Comparison of ENCODE assay signal across 9 mouse cellular contexts in genomic region chr10:128440407-128440806, GRCm38 (mm10). TPM values are rescaled to one million over a fixed set of nuclear protein-coding genes. Genes with fewer than 3 reads are reported as not detected.
A peak's percentile ranks its signal among the peaks of the same experiment; 100 is the strongest.
DNase-seq lines count a peak whose midpoint lies in the region; ATAC-seq and TF ChIP-seq lines count a peak whose summit lies in the region.
"Had no signal": no experiment of that assay in that cellular context is flagged by ENCODE, and none has a peak within 500 bp of the region (broad histone marks: within the 10 kb centered on the region; RNA-seq: fewer than 3 reads in every experiment).

No protein-coding gene starts in this region.

- no peak overlapping the region for H3K4me2 ChIP-seq in forebrain, postnatal 0 days (ENCODE audit: low read depth)
- no peak overlapping the region for H3K4me2 ChIP-seq in forebrain, embryonic 16.5 days (ENCODE audit: low read length)
- H3K4me2 ChIP-seq in lung, embryonic 14.5 days = no peak overlapping the region
- H3K4me2 ChIP-seq: heart, embryonic 15.5 days had no signal

- no peaks in the 10 kb centered on the region for H3K4me1 ChIP-seq in forebrain, postnatal 0 days (ENCODE audit: insufficient read depth)
- H3K4me1 ChIP-seq in forebrain, embryonic 16.5 days (replicated peaks; ENCODE audit: control insufficient read depth, insufficient read depth, low read length) = no peaks in the 10 kb centered on the region
- peaks cover 18% of the 10 kb centered on the region for H3K4me1 ChIP-seq in brown adipose tissue, adult 24 weeks (ENCODE audit: control insufficient read depth, insufficient read depth, insufficient read length, low read length)
- no peaks in the 10 kb centered on the region for H3K4me1 ChIP-seq in lung, embryonic 14.5 days (ENCODE audit: insufficient read depth)

- H3K4me3 ChIP-seq in forebrain, postnatal 0 days (ENCODE audit: low read depth, low read length) = no peak overlapping the region
- H3K4me3 ChIP-seq in forebrain, embryonic 16.5 days (replicated peaks; ENCODE audit: low read length) = no peak overlapping the region
- H3K4me3 ChIP-seq in brown adipose tissue, adult 24 weeks (ENCODE audit: insufficient read depth, low read depth, low read length) = no peak overlapping the region
- no peak overlapping the region for H3K4me3 ChIP-seq in lung, embryonic 14.5 days (ENCODE audit: low read depth, low read length)
- H3K4me3 ChIP-seq: heart, embryonic 15.5 days had no signal

- peak; percentile 65 for TF ChIP-seq CTCF in forebrain, postnatal 0 days (IDR thresholded peaks at IDR 0.05; ENCODE audit: low read depth)
- peak; percentile 45 for TF ChIP-seq CTCF in lung, embryonic 14.5 days (IDR thresholded peaks at IDR 0.05; ENCODE audit: low read depth)

- H3K27ac ChIP-seq in forebrain, postnatal 0 days (ENCODE audit: low read depth, low read length) = no peak overlapping the region
- H3K27ac ChIP-seq in forebrain, embryonic 16.5 days (ENCODE audit: low read length) = no peak overlapping the region
- H3K27ac ChIP-seq in brown adipose tissue, adult 24 weeks (replicated peaks; ENCODE audit: low read depth, low read length) = peak overlapping the region; percentile 50; the same call in 1 of the 2 replicates
- H3K27ac ChIP-seq in lung, embryonic 14.5 days (ENCODE audit: low read depth) = no peak overlapping the region
- H3K27ac ChIP-seq: heart, embryonic 15.5 days had no signal

- 60% methylated on average over 10 of the region's 10 CpGs for WGBS in forebrain, postnatal 0 days
- 64% methylated on average over 10 of the region's 10 CpGs for WGBS in forebrain, embryonic 16.5 days
- 59% methylated on average over 10 of the region's 10 CpGs for WGBS in lung, embryonic 14.5 days

- no peak overlapping the region for H3K9ac ChIP-seq in forebrain, postnatal 0 days
- no peak overlapping the region for H3K9ac ChIP-seq in forebrain, embryonic 16.5 days (replicated peaks; ENCODE audit: low read depth, low read length)
- H3K9ac ChIP-seq in lung, embryonic 14.5 days = no peak overlapping the region
- H3K9ac ChIP-seq: heart, embryonic 15.5 days had no signal

- peak; percentile 43 for DNase-seq in forebrain, postnatal 0 days
- DNase-seq in CD4-positive helper T cell, adult 2 months (ENCODE audit: low read depth, low spot score) = peak; percentile 47
- DNase-seq in lung, embryonic 14.5 days = peak; percentile 62
- no peak for DNase-seq in gastrocnemius, adult 8-10 months (ENCODE audit: low spot score in 2 of 2)
- DNase-seq in frontal cortex, postnatal 10 days (ENCODE audit: low spot score in 2 of 2) = no peak
- no peak for DNase-seq in neural tube, embryonic 10.5 days (ENCODE audit: extremely low spot score, low spot score)

- H3K36me3 ChIP-seq in forebrain, postnatal 0 days (ENCODE audit: insufficient read depth) = peaks cover 63% of the 10 kb centered on the region
- H3K36me3 ChIP-seq in forebrain, embryonic 16.5 days (ENCODE audit: control insufficient read depth, insufficient read depth) = peaks cover 33% of the 10 kb centered on the region
- H3K36me3 ChIP-seq in lung, embryonic 14.5 days (ENCODE audit: insufficient read depth) = peaks cover 69% of the 10 kb centered on the region

- no peaks in the 10 kb centered on the region for H3K9me3 ChIP-seq in forebrain, postnatal 0 days (ENCODE audit: low read length)
- no peaks in the 10 kb centered on the region for H3K9me3 ChIP-seq in forebrain, embryonic 16.5 days (ENCODE audit: control insufficient read depth, low read length)
- no peaks in the 10 kb centered on the region for H3K9me3 ChIP-seq in lung, embryonic 14.5 days (ENCODE audit: low read depth, low read length)
- H3K9me3 ChIP-seq: heart, embryonic 15.5 days had no signal

- H3K27me3 ChIP-seq in forebrain, postnatal 0 days (ENCODE audit: insufficient read depth, low read length) = no peaks in the 10 kb centered on the region
- H3K27me3 ChIP-seq in forebrain, embryonic 16.5 days (replicated peaks; ENCODE audit: control insufficient read depth, insufficient read depth, low read length) = no peaks in the 10 kb centered on the region
- H3K27me3 ChIP-seq in lung, embryonic 14.5 days (ENCODE audit: insufficient read depth, low read length) = no peaks in the 10 kb centered on the region
- H3K27me3 ChIP-seq: heart, embryonic 15.5 days had no signal

- ATAC-seq in forebrain, postnatal 0 days = no peak
- no peak for ATAC-seq in forebrain, embryonic 16.5 days
- ATAC-seq in lung, embryonic 14.5 days (ENCODE audit: insufficient read depth) = no peak

RNA-seq across cellular contexts. Expression of gene Smarcc2, which starts 18.6 kb away (rescaled TPM):
- 197 and 223 TPM in 2 replicates for total RNA-seq in forebrain, postnatal 0 days (2014; rRNA removed)
- 117 and 134 TPM in 2 replicates for polyA plus RNA-seq in forebrain, postnatal 0 days (2015; fragmentation: Nextera tagmentation; extraction: Ambion mirVana)
- polyA plus RNA-seq in forebrain, embryonic 16.5 days (2015; fragmentation: Nextera tagmentation; extraction: Ambion mirVana) = 215 and 217 TPM in 2 replicates
- 63.7 and 94.7 TPM in 2 replicates for polyA plus RNA-seq in brown adipose tissue, adult 24 weeks (2012; ENCODE audit: insufficient read depth, insufficient read length, missing spikeins)
- 81.1 and 89.6 TPM in 2 replicates for polyA plus RNA-seq in lung, embryonic 14.5 days (2014; fragmentation: Nextera tagmentation; extraction: Ambion mirVana)
- total RNA-seq in gastrocnemius, adult 8-10 months (2022) = 10 to 100 TPM; 45.6 to 53.3 (median 49.5) TPM

RNA-seq across cellular contexts. Expression of gene Rnf41, which starts 28.9 kb away (rescaled TPM):
- total RNA-seq in forebrain, postnatal 0 days (2014; rRNA removed) = 118 and 129 TPM in 2 replicates
- polyA plus RNA-seq in forebrain, postnatal 0 days (2015; fragmentation: Nextera tagmentation; extraction: Ambion mirVana) = 95.9 and 108 TPM in 2 replicates
- 121 and 122 TPM in 2 replicates for polyA plus RNA-seq in forebrain, embryonic 16.5 days (2015; fragmentation: Nextera tagmentation; extraction: Ambion mirVana)
- 15.1 and 17.1 TPM in 2 replicates for polyA plus RNA-seq in brown adipose tissue, adult 24 weeks (2012; ENCODE audit: insufficient read depth, insufficient read length, missing spikeins)
- polyA plus RNA-seq in lung, embryonic 14.5 days (2014; fragmentation: Nextera tagmentation; extraction: Ambion mirVana) = 32.8 and 33.5 TPM in 2 replicates
- total RNA-seq in gastrocnemius, adult 8-10 months (2022) = 10 to 100 TPM; 13.6 to 14.7 (median 14.1) TPM

RNA-seq across cellular contexts. Expression of gene Nabp2, which starts 29.1 kb away (rescaled TPM):
- 82.2 and 90.1 TPM in 2 replicates for total RNA-seq in forebrain, postnatal 0 days (2014; rRNA removed)
- 158 and 159 TPM in 2 replicates for polyA plus RNA-seq in forebrain, postnatal 0 days (2015; fragmentation: Nextera tagmentation; extraction: Ambion mirVana)
- polyA plus RNA-seq in forebrain, embryonic 16.5 days (2015; fragmentation: Nextera tagmentation; extraction: Ambion mirVana) = 139 and 147 TPM in 2 replicates
- 67.1 and 87.6 TPM in 2 replicates for polyA plus RNA-seq in brown adipose tissue, adult 24 weeks (2012; ENCODE audit: insufficient read depth, insufficient read length, missing spikeins)
- 77.1 and 83.1 TPM in 2 replicates for polyA plus RNA-seq in lung, embryonic 14.5 days (2014; fragmentation: Nextera tagmentation; extraction: Ambion mirVana)
- 10 to 100 TPM; 59.0 to 70.3 (median 63.5) TPM for total RNA-seq in gastrocnemius, adult 8-10 months (2022)

RNA-seq across cellular contexts. Expression of gene Slc39a5, which starts 39.4 kb away (rescaled TPM):
- 0.24 and 0.69 TPM in 2 replicates for total RNA-seq in forebrain, postnatal 0 days (2014; rRNA removed)
- polyA plus RNA-seq in forebrain, postnatal 0 days (2015; fragmentation: Nextera tagmentation; extraction: Ambion mirVana) = 0.10 and 0.42 TPM in 2 replicates
- 0.10 and 0.25 TPM in 2 replicates for polyA plus RNA-seq in forebrain, embryonic 16.5 days (2015; fragmentation: Nextera tagmentation; extraction: Ambion mirVana)
- polyA plus RNA-seq in brown adipose tissue, adult 24 weeks (2012; ENCODE audit: insufficient read depth, insufficient read length, missing spikeins) = not detected in 2 replicates
- 0.18 TPM in 1 of 2 replicates, not detected in the other for polyA plus RNA-seq in lung, embryonic 14.5 days (2014; fragmentation: Nextera tagmentation; extraction: Ambion mirVana)
- not detected for total RNA-seq in gastrocnemius, adult 8-10 months (2022)

RNA-seq across cellular contexts. Expression of gene Myl6, which starts 53.5 kb away (rescaled TPM):
- total RNA-seq in forebrain, postnatal 0 days (2014; rRNA removed) = 694 and 855 TPM in 2 replicates
- 844 and 972 TPM in 2 replicates for polyA plus RNA-seq in forebrain, postnatal 0 days (2015; fragmentation: Nextera tagmentation; extraction: Ambion mirVana)
- 599 and 678 TPM in 2 replicates for polyA plus RNA-seq in forebrain, embryonic 16.5 days (2015; fragmentation: Nextera tagmentation; extraction: Ambion mirVana)
- 1,414 and 1,508 TPM in 2 replicates for polyA plus RNA-seq in brown adipose tissue, adult 24 weeks (2012; ENCODE audit: insufficient read depth, insufficient read length, missing spikeins)
- polyA plus RNA-seq in lung, embryonic 14.5 days (2014; fragmentation: Nextera tagmentation; extraction: Ambion mirVana) = 1,221 and 1,238 TPM in 2 replicates
- total RNA-seq in gastrocnemius, adult 8-10 months (2022) = 100 to 1,000 TPM; 125 to 188 (median 158) TPM

Comparison
In these comparisons a context has a peak if more than half of its experiments do, and no peak if none do; other contexts are left out.
1. DNase-seq: peak in forebrain, postnatal 0 days (single experiment), CD4-positive helper T cell, adult 2 months (single experiment) and lung, embryonic 14.5 days (single experiment); none in gastrocnemius, adult 8-10 months (0 of 2), frontal cortex, postnatal 10 days (0 of 2) and neural tube, embryonic 10.5 days (single experiment).